Mouse (Mus musculus): ENCODE results near the gene Ptprs. TPM values are rescaled to one million over a fixed set of nuclear protein-coding genes. Genes with fewer than 3 reads are reported as not detected.

The Ptprs gene
- total and polyA plus RNA-seq, 3 experiments, result 41.7 to 91.1 (median 47.5) TPM

DNA sequence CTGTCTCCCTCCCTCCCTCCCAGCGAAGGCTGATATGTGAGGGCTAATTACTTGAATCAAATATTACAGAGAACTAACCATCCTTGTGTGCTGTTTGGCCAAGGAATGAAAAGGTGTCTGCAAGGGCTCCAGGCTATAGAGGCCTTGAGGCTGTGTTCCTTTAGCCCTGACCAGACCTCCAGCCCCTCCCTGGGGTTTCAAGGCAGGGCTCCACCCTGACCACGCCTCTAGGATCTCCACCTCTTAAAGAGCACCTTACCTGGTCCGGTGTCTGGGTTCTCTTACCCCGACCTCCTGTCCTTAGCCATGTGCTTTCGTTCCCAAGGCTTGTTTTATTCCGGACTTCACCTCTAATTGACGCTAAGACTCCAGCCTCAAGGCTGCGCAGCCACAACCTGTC is 66.5 kb downstream of the Ptprs start:
- H3K4me1 ChIP-seq (ENCODE audit: control insufficient read depth, insufficient read depth, low read length), result peaks cover 2% of the 10 kb centered on the region
- no peak overlapping the region for H3K4me3 ChIP-seq
- intact Hi-C loops (cut with DNase I), result loop anchor here (5.0 kb wide), 1 partner anchor 143 kb away; the partner anchor contains the start of gene Gm20219
- H3K27ac ChIP-seq, result no peak overlapping the region
- 54% methylated on average over 8 of the region's 8 CpGs for WGBS
- TF ChIP-seq CTCF (IDR thresholded peaks at IDR 0.05) (no peak), EP300 (IDR thresholded peaks at IDR 0.05; ENCODE audit: insufficient read depth, low read depth, low read length) (no peak), POLR2A (IDR thresholded peaks at IDR 0.05; ENCODE audit: insufficient read depth, low read depth, low read length) (no peak)
- DNase-seq, result no peak
- H3K79me2 ChIP-seq (replicated peaks; ENCODE audit: control insufficient read depth, insufficient read depth, low read length), result no peaks in the 10 kb centered on the region
- no peaks in the 10 kb centered on the region for H3K36me3 ChIP-seq (ENCODE audit: control insufficient read depth, insufficient read depth, low read length)
- no peaks in the 10 kb centered on the region for H3K27me3 ChIP-seq (ENCODE audit: control insufficient read depth, insufficient read depth, low read length)
- no peak overlapping the region for H3K9ac ChIP-seq (ENCODE audit: low read depth, low read length)

- no peak overlapping the region for H3K9ac ChIP-seq (ENCODE audit: low read depth, low read length)
- no peak for DNase-seq
- intact Hi-C loops (cut with DNase I), result loop anchor here (5.0 kb wide), 1 partner anchor 143 kb away; the partner anchor contains the start of gene Gm20219
- peaks cover 2% of the 10 kb centered on the region for H3K4me1 ChIP-seq (ENCODE audit: control insufficient read depth, insufficient read depth, low read length)
- H3K36me3 ChIP-seq (ENCODE audit: control insufficient read depth, insufficient read depth, low read length), result no peaks in the 10 kb centered on the region
- H3K27me3 ChIP-seq (ENCODE audit: control insufficient read depth, insufficient read depth, low read length), result no peaks in the 10 kb centered on the region
- no peak overlapping the region for H3K4me3 ChIP-seq
- H3K27ac ChIP-seq, result no peak overlapping the region
- WGBS, result 30% methylated on average over 13 of the region's 13 CpGs
- TF ChIP-seq EP300 (IDR thresholded peaks at IDR 0.05; ENCODE audit: insufficient read depth, low read depth, low read length) (no peak), CTCF (IDR thresholded peaks at IDR 0.05) (no peak), POLR2A (IDR thresholded peaks at IDR 0.05; ENCODE audit: insufficient read depth, low read depth, low read length) (no peak)
- H3K79me2 ChIP-seq (replicated peaks; ENCODE audit: control insufficient read depth, insufficient read depth, low read length), result no peaks in the 10 kb centered on the region
These were observed 67.2 kb downstream of the Ptprs start for GRCm38 (mm10) chr17:56408965-56409625.

DNA sequence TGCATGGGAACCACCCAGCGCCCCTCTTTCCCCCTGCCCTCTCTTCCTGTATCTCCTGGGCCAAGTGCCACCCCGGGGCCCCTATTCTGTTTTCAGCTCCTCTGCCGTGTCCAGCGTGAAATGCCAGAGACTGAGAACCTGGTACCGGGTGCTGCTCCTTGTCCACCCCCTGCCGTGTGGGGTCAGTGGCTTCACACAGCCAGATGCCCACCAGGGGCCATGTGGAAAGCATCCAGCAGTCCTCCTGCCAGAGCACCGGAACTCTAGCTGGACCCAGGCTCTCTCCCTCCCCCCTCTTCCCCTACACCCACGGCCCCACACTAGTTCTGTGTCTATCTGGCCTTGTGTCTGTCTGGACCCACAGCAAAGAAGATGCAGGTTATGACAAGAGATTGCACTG is 68.9 kb downstream of the Ptprs start:
- TF ChIP-seq POLR2A (IDR thresholded peaks at IDR 0.05; ENCODE audit: insufficient read depth, low read depth, low read length) (no peak), CTCF (IDR thresholded peaks at IDR 0.05) (no peak), EP300 (IDR thresholded peaks at IDR 0.05; ENCODE audit: insufficient read depth, low read depth, low read length) (no peak)
- no peaks in the 10 kb centered on the region for H3K36me3 ChIP-seq (ENCODE audit: control insufficient read depth, insufficient read depth, low read length)
- H3K79me2 ChIP-seq (replicated peaks; ENCODE audit: control insufficient read depth, insufficient read depth, low read length), result no peaks in the 10 kb centered on the region
- H3K4me3 ChIP-seq, result no peak overlapping the region
- intact Hi-C loops (cut with DNase I), result loop anchor here (5.0 kb wide), 1 partner anchor 145 kb away; the partner anchor contains the start of gene Gm20219
- no peak for DNase-seq
- no peaks in the 10 kb centered on the region for H3K27me3 ChIP-seq (ENCODE audit: control insufficient read depth, insufficient read depth, low read length)
- no peak overlapping the region for H3K27ac ChIP-seq
- 28% methylated on average over 8 of the region's 8 CpGs for WGBS
- no peak overlapping the region for H3K9ac ChIP-seq (ENCODE audit: low read depth, low read length)
- peaks cover 2% of the 10 kb centered on the region for H3K4me1 ChIP-seq (ENCODE audit: control insufficient read depth, insufficient read depth, low read length)

DNA sequence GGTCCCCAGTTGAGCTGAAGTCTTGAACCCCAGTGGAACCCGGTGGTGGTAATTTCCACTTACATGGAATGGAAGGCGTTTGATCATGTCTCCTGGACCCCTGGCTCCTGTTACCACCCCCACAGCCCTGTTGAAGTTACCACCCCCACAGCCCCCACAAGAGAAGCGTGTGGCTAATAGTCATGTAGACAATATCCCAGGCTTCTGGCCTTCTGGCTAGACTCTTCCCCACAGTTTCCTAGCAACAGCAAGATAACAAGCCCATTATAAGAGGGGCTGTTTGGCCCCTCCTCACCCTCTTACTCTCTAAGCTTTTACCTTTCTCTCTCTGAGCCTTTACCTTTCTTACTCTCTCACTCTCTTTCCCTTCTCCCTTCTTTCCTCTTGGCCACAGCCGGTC is 69.4 kb downstream of the Ptprs start:
- H3K36me3 ChIP-seq (ENCODE audit: control insufficient read depth, insufficient read depth, low read length), result no peaks in the 10 kb centered on the region
- WGBS, result 59% methylated on average over 4 of the region's 4 CpGs
- intact Hi-C loops (cut with DNase I), result loop anchor here (5.0 kb wide), 1 partner anchor 145 kb away; the partner anchor contains the start of gene Gm20219

GRCm38 (mm10) chr17:56405856-56406840 is 70.1 kb downstream of the Ptprs start:
- Histone ChIP-seq H3K27me3 (ENCODE audit: control insufficient read depth, insufficient read depth, low read length) (no peaks in the 10 kb centered on the region), H3K4me3 (no peak overlapping the region), H3K79me2 (replicated peaks; ENCODE audit: control insufficient read depth, insufficient read depth, low read length) (no peaks in the 10 kb centered on the region), H3K9ac (ENCODE audit: low read depth, low read length) (no peak overlapping the region), H3K4me1 (ENCODE audit: control insufficient read depth, insufficient read depth, low read length) (peaks cover 2% of the 10 kb centered on the region), H3K27ac (no peak overlapping the region), H3K36me3 (ENCODE audit: control insufficient read depth, insufficient read depth, low read length) (no peaks in the 10 kb centered on the region)
- DNase-seq, result no peak
- intact Hi-C loops (cut with DNase I), result loop anchor here (5.0 kb wide), 1 partner anchor 146 kb away; the partner anchor contains the start of gene Gm20219
- 82% methylated on average over 14 of the region's 14 CpGs for WGBS
- no peak for TF ChIP-seq POLR2A (IDR thresholded peaks at IDR 0.05; ENCODE audit: insufficient read depth, low read depth, low read length)

More for the DNA sequence above, 69.4 kb downstream of the Ptprs start:
- no peak overlapping the region for H3K9ac ChIP-seq (ENCODE audit: low read depth, low read length)
- DNase-seq, result no peak
- TF ChIP-seq CTCF (IDR thresholded peaks at IDR 0.05) (no peak), EP300 (IDR thresholded peaks at IDR 0.05; ENCODE audit: insufficient read depth, low read depth, low read length) (no peak), POLR2A (IDR thresholded peaks at IDR 0.05; ENCODE audit: insufficient read depth, low read depth, low read length) (no peak)
- H3K27ac ChIP-seq, result no peak overlapping the region
- H3K4me1 ChIP-seq (ENCODE audit: control insufficient read depth, insufficient read depth, low read length), result peaks cover 2% of the 10 kb centered on the region
- no peaks in the 10 kb centered on the region for H3K27me3 ChIP-seq (ENCODE audit: control insufficient read depth, insufficient read depth, low read length)
- no peak overlapping the region for H3K4me3 ChIP-seq
- no peaks in the 10 kb centered on the region for H3K79me2 ChIP-seq (replicated peaks; ENCODE audit: control insufficient read depth, insufficient read depth, low read length)

All from heart, adult 2 months (tissue).